Mouse (Mus musculus) liver, embryonic 14.5 days (tissue): ENCODE measurements at regions not wholly inside any gene's neighbourhood (a gene's known extent, or its start where the extent isn't known, plus 50 kb on each side); places are given as distances from the start of the nearest gene placed in this dataset.
A peak's percentile ranks its signal among the peaks of the same experiment; 100 is the strongest.

Experiments
- ATAC-seq: fragments of 200-750 bp; cut with Nextera tagmentation; 2 replicates; pipeline ENCODE4 v1.8.0; 2017; ENCODE audit warnings: moderate number of reproducible peaks, mild to moderate bottlenecking, moderate library complexity; ENCODE audit not compliant: insufficient read depth
- DNase-seq, 3 experiments: peaks; one replicate each; pipeline ENCODE4 v3.0.0-alpha.2; 2012 to 2013; ENCODE audit warnings: low read depth in 3 of 3, low spot score in 3 of 3
- H3K27ac ChIP-seq: fragments of 300-500 bp; sonication (generic); 2 replicates; pipeline ENCODE4 v1.5.1; 2014; ENCODE audit warnings: moderate library complexity, mild to moderate bottlenecking, control low read depth, inconsistent platforms
- H3K27me3 ChIP-seq: fragments of 300-500 bp; sonication (generic); 2 replicates; pipeline ENCODE4 v1.6.1; 2014; ENCODE audit warnings: mild to moderate bottlenecking, low read length, moderate library complexity; ENCODE audit not compliant: control insufficient read depth, insufficient read depth
- H3K36me3 ChIP-seq: fragments of 300-500 bp; sonication (generic); replicated peaks from 2 replicates; pipeline ENCODE4 v1.6.1; 2014; ENCODE audit warnings: low read depth; ENCODE audit not compliant: control insufficient read depth, insufficient read depth
- H3K4me1 ChIP-seq, 2 experiments: fragments of 200-500 bp in 1 of 2; fragments of 300-500 bp in 1 of 2; sonication (generic) in 1 of 2; replicated peaks; 2 replicates each; pipeline ENCODE4 v1.6.1; 2012 to 2014; ENCODE audit warnings: antibody characterized with exemption in 1 of 2, inconsistent platforms in 1 of 2, low read length in 1 of 2; ENCODE audit not compliant: control insufficient read depth in 2 of 2, insufficient read depth in 2 of 2
- H3K4me2 ChIP-seq: fragments of 300-500 bp; sonication (generic); 2 replicates; pipeline ENCODE4 v1.6.1; 2014; ENCODE audit warnings: low read depth, mild to moderate bottlenecking, control low read depth, moderate library complexity
- H3K4me3 ChIP-seq, 2 experiments: fragments of 200-500 bp in 1 of 2; fragments of 300-500 bp in 1 of 2; sonication (generic) in 1 of 2; 2 replicates each; pipeline ENCODE4 v1.5.1; 2012 to 2014; ENCODE audit warnings: low read depth in 2 of 2, low read length in 2 of 2, mild to moderate bottlenecking in 2 of 2, control low read depth in 1 of 2, inconsistent platforms in 1 of 2, moderate library complexity in 1 of 2; ENCODE audit not compliant: insufficient read depth in 1 of 2
- H3K9ac ChIP-seq: fragments of 300-500 bp; sonication (generic); replicated peaks from 2 replicates; pipeline ENCODE4 v1.6.1; 2014; ENCODE audit warnings: mild to moderate bottlenecking, control low read depth, moderate library complexity
- H3K9me3 ChIP-seq: fragments of 300-500 bp; sonication (generic); 2 replicates; pipeline ENCODE4 v1.6.1; 2016; ENCODE audit warnings: low read length, mixed read lengths; ENCODE audit not compliant: control insufficient read depth
- CTCF ChIP-seq: IDR thresholded peaks from 2 replicates; pipeline ENCODE4 v1.5.1; 2016; ENCODE audit warnings: antibody characterized with exemption, low read depth, control low read depth
- EP300 ChIP-seq: IDR thresholded peaks from 2 replicates; pipeline ENCODE4 v1.6.1; 2016; ENCODE audit warnings: antibody characterized with exemption, low read depth
- WGBS: fragments of 180-500 bp; shearing (Covaris S2); extraction: QIAGEN DNeasy Blood & Tissue Kit; methylation state at CpG from one replicate; pipeline ENCODE4 v1.1.7; 2014; ENCODE audit not compliant: insufficient replicate concordance; 5-methylcytosine and 5-hydroxymethylcytosine counted together

GRCm38 (mm10) chr13:4662336-4663101, 53.5 kb upstream of the Akr1e1 start:
- no peaks in the 10 kb centered on the region for H3K36me3 ChIP-seq
- no peaks in the 10 kb centered on the region for H3K4me1 ChIP-seq
- no peak overlapping the region for H3K4me2 ChIP-seq
- WGBS: 15% methylated on average over 13 of the region's 13 CpGs
- TF ChIP-seq EP300 (no peak), CTCF (peak; percentile 11; the same call in 1 of the 2 replicates)
- no peaks in the 10 kb centered on the region for H3K27me3 ChIP-seq
- no peaks in the 10 kb centered on the region for H3K9me3 ChIP-seq
- no peak overlapping the region for H3K27ac ChIP-seq
- ATAC-seq: no peak
- DNase-seq: peak; percentile 6 to 13 (median 7)
- no peak overlapping the region for H3K9ac ChIP-seq
- H3K4me3 ChIP-seq: no peak overlapping the region
